Mouse (Mus musculus): ENCODE results near the gene Ccdc177.
"Not testable (repeated sequence)": the region's sequence is repeated elsewhere in the genome, so short reads cannot be mapped to it uniquely, and the experiment has no call there.

- not testable (repeated sequence) for TF ChIP-seq CTCF (IDR thresholded peaks at IDR 0.05; ENCODE audit: borderline replicate concordance, insufficient read depth, low read depth, low read length); POLR2A (IDR thresholded peaks at IDR 0.05; ENCODE audit: borderline replicate concordance, insufficient read depth, low read length)
These were observed 28.8 kb upstream of the Ccdc177 start for GRCm38 (mm10) chr12:80789276-80789675.
